Mouse (Mus musculus): ENCODE measurements around the gene 4833439L19Rik.
A peak's percentile ranks its signal among the peaks of the same experiment; 100 is the strongest.

Gene 4833439L19Rik

DNA sequence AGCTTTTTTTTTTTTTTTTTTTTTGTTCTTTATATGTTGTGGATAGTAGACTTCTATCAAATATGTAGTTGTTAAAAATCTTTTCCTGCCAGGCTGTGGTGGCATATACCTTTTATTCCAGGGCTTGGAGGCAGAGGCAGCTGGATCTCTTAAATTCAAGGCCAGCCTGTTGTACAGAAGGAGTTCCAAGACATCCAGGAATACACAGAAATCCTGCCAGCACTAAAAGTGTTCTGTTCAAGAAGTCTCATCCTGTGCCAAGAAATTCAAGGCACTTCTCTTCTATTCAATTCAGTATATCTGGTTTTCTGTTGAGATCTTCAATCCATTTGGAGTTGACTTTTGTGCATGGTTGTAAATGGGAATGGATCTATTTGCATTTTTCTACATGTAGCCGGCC is 59.3 kb downstream of the 4833439L19Rik start:
- no peak for DNase-seq

- DNase-seq: peak in 1 of 2 experiments; percentile 10
These were observed 60.5 kb downstream of the 4833439L19Rik start for GRCm38 (mm10) chr13:54504611-54505260.

DNA sequence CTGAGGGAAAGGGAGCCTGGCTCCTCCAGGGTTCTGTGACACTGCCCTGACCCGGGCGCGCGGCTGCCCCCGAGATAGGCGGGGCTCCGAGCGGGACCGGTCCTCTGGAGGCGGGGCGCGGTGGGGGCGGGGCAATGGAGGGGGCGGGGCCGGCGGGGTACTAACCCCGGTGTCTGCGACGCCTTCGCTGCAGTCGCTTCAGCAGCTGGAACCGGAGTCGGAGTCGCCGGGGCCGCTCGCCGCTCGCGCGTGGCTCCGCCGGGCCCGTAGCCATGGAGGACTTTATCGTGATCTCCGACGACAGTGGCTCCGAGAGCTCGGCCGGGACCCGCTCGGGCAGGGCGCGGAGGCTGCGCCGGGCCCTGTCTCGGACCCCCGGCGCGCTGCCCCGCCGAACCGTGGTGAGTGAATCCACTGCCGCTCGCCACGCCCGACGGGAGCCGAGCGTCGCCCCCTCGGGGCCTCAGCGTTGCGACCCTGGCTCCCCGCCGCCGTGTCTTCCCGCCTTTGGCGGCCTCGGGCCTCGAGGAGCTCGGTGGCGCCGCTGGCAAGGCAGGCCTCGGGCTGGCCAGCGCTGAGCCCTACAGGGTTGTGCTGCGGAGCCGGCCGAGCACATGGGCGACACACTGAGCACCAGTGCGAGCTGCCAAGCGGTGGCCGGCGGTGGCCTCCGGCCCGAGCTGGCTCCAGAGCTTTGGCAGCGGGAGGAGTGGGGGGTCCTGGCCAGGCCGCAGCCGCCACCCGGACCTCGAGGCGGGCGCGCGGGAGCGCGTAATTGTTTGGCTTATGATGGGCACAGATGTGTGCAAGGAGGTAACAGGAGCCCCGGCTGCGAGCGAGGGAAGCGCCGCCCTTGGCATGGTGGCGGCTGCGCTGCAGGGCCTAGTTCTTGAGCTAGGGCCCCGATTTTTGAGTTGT is 61.4 kb downstream of the 4833439L19Rik start, which contains the start of gene Simc1:
Gene Simc1 (plus strand): TSS at position 176 of the 918 bp plus-strand sequence.
- DNase-seq: peak; percentile 65 to 72

GRCm38 (mm10) chr13:54503278-54503603 is 62.0 kb downstream of the 4833439L19Rik start:
- no peak for DNase-seq

GRCm38 (mm10) chr13:54501957-54502690 is 63.1 kb downstream of the 4833439L19Rik start:
- no peak for DNase-seq

GRCm38 (mm10) chr13:54501352-54501751 is 63.9 kb downstream of the 4833439L19Rik start:
- no peak for DNase-seq

Data from cerebellum, adult 18-20 months (tissue).